Mouse (Mus musculus) naive thymus-derived CD4-positive, alpha-beta T cell, adult 2 months (primary cell): ENCODE results near the gene Dnajc8.
"Not testable (repeated sequence)": the region's sequence is repeated elsewhere in the genome, so short reads cannot be mapped to it uniquely, and the experiment has no call there.

ENCODE experiments used
- DNase-seq: peaks from one replicate; pipeline ENCODE4 v3.0.0-alpha.2; 2011; ENCODE audit warnings: low read depth

The Dnajc8 gene

GRCm38 (mm10) chr4:132567361-132567779 is 32.0 kb downstream of the Dnajc8 start:
- no peak for DNase-seq

GRCm38 (mm10) chr4:132569115-132569514 is 33.8 kb downstream of the Dnajc8 start:
- peak; percentile 30 for DNase-seq

- no peak for DNase-seq
Measured at GRCm38 (mm10) chr4:132571190-132571589, 35.8 kb downstream of the Dnajc8 start.

- DNase-seq = no peak
Measured at GRCm38 (mm10) chr4:132573327-132573726, 38.0 kb downstream of the Dnajc8 start.

GRCm38 (mm10) chr4:132574809-132575347 is 39.5 kb downstream of the Dnajc8 start:
- no peak for DNase-seq

- no peak for DNase-seq
Measured at GRCm38 (mm10) chr4:132583781-132584180, 48.4 kb downstream of the Dnajc8 start.

- DNase-seq = no peak
Measured at GRCm38 (mm10) chr4:132584975-132585374, 49.6 kb downstream of the Dnajc8 start.

GRCm38 (mm10) chr4:132586282-132586681 is 50.9 kb downstream of the Dnajc8 start:
- no peak for DNase-seq

- no peak for DNase-seq
Measured at GRCm38 (mm10) chr4:132588512-132588911, 53.2 kb downstream of the Dnajc8 start.

GRCm38 (mm10) chr4:132590642-132591041 is 55.3 kb downstream of the Dnajc8 start:
- DNase-seq = no peak

GRCm38 (mm10) chr4:132592958-132593357 is 57.6 kb downstream of the Dnajc8 start:
- peak; percentile 13 for DNase-seq

- DNase-seq = no peak
Measured at GRCm38 (mm10) chr4:132594191-132594590, 58.8 kb downstream of the Dnajc8 start.

- no peak for DNase-seq
Measured at GRCm38 (mm10) chr4:132598861-132599260, 63.5 kb downstream of the Dnajc8 start.

GRCm38 (mm10) chr4:132599764-132600163 is 64.4 kb downstream of the Dnajc8 start:
- DNase-seq = no peak

GRCm38 (mm10) chr4:132600465-132600864 is 65.1 kb downstream of the Dnajc8 start:
- DNase-seq = no peak

- not testable (repeated sequence) for DNase-seq
Measured at GRCm38 (mm10) chr4:132601242-132601641, 65.9 kb downstream of the Dnajc8 start.
